Mouse (Mus musculus): Measurements from ENCODE around the gene Ifne. TPM values are rescaled to one million over a fixed set of nuclear protein-coding genes. Genes with fewer than 3 reads are reported as not detected.

Gene Ifne
- total and polyA plus RNA-seq, 3 experiments, result not detected

DNA sequence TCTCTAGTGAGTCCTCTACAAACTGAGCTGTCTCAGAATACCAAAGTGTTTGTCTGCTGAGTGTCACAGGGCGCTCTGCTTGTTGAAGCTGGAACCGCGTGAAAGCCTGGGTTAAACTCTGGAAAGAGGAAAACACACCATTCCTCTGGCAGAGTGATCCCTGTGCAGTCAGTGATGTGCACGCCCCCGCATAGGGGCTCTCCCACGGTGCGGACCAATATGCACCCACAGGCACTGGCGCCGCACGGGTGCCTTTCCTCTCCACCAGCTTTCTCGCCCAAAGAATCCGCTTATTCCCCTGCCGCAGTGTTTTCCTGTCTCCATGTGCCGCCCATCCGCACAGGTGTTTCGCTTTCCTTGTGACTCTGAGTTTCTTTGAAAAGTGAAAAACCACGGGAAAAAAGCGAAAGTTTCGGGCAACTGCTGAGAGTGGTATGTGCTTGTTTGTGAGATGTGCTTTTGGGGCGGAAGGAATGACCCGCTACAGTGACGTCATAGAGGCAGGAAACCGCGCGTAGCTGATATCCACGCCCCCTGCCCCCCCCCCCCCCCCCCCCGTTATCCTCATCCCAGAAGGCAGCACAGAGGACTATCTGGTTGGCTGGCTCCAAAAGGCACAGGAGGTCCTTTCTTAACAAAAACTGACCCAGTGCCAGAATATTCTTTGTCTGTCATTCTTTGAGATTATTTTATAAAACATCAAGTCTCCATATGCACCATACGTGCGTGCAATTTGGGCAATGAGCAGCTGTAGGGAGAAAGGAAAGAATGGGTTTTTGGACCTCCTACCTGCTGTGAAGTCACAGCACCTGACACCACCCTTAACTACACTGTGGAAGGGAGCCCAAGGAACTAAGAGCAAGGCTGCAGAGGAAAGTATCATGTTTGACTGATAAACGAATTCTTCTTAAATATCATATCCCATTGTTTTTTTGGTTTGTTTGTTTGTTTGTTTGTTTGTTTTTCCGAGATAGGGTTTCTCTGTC is 11.8 kb downstream of the Ifne start (continued):
- TF ChIP-seq MEF2A (IDR thresholded peaks at IDR 0.05; ENCODE audit: extremely low read depth, insufficient replicate concordance, low read depth, low read length, poor library complexity, severe bottlenecking) (no peak), CTCF (IDR thresholded peaks at IDR 0.05 in 2 of 3, conservative IDR thresholded peaks at IDR 0.05 in 1 of 3; ENCODE audit: control insufficient read depth in 1 of 3, insufficient read depth in 1 of 3, low read depth in 2 of 3, low read length in 3 of 3, poor library complexity in 1 of 3, severe bottlenecking in 1 of 3) (no peak), SMC3 (IDR thresholded peaks at IDR 0.05; ENCODE audit: low read depth, low read length) (no peak), GABPA (IDR thresholded peaks at IDR 0.05; ENCODE audit: low read depth, low read length) (no peak), USF1 (IDR thresholded peaks at IDR 0.05; ENCODE audit: low read depth, low read length) (no peak), USF2 (IDR thresholded peaks at IDR 0.05; ENCODE audit: borderline replicate concordance in 1 of 2, insufficient read depth in 1 of 2, low read depth in 1 of 2, low read length in 2 of 2) (no peak), MAFK (IDR thresholded peaks at IDR 0.05; ENCODE audit: borderline replicate concordance, low read depth, low read length) (no peak)

DNA sequence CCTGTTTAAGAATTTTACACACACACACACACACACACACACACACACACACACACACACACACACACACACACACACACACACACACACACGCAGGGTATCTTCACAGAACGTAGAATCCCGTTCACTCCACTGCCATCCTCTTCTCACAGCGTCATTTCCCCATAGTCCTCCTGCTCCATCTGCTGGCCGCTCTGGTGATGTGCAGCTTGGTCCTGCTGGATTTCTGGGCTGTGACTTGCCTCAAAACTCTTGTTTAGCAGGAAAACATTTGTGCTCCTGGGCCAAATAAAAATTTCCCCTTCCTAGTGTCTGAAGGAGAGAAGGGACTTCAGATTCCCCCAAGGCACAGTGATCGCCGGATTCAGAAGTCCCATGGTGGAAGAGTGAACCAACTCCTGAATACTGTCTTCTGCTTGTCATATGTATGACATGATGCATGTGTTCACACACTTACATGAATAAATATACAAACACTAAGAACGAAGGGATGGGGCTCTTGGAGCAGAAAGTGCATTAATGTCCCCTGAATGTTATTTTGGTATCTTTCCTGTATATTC is 12.6 kb downstream of the Ifne start:
- Histone ChIP-seq H3K27ac (ENCODE audit: control insufficient read depth, low read depth, low read length) (no peak overlapping the region), H3K36me3 (ENCODE audit: control insufficient read depth in 1 of 2, insufficient read depth in 2 of 2, low read length in 2 of 2) (peaks cover 0 to 15% of the 10 kb centered on the region in 2 experiments; a peak in 2 of 4 replicates), H3K27me3 (ENCODE audit: control insufficient read depth in 1 of 2, insufficient read depth in 2 of 2, low read length in 2 of 2) (no peaks in the 10 kb centered on the region), H3K9me3 (replicated peaks; ENCODE audit: insufficient read depth, low read length) (no peaks in the 10 kb centered on the region), H3K9ac (ENCODE audit: control insufficient read depth, low read depth, low read length, poor library complexity, severe bottlenecking) (peak overlapping the region; percentile 80), H3K79me2 (ENCODE audit: control insufficient read depth, insufficient read depth, low read length, poor library complexity) (no peaks in the 10 kb centered on the region), H3K4me1 (ENCODE audit: control insufficient read depth in 1 of 2, insufficient read depth in 2 of 2, low read length in 2 of 2) (peaks cover 13 to 14% of the 10 kb centered on the region in 2 experiments), H3K4me3 (ENCODE audit: control insufficient read depth in 1 of 2, insufficient read depth in 1 of 2, low read depth in 2 of 2, low read length in 2 of 2) (peak overlapping the region; percentile 93 to 100)
- DNase-seq (ENCODE audit: low read depth, low spot score), result peak; percentile 90
- TF ChIP-seq MXI1 (IDR thresholded peaks at IDR 0.05; ENCODE audit: low read depth, low read length) (no peak; the same call in 1 of the 2 replicates), MEF2A (IDR thresholded peaks at IDR 0.05; ENCODE audit: extremely low read depth, insufficient replicate concordance, low read depth, low read length, poor library complexity, severe bottlenecking) (no peak), MYB (IDR thresholded peaks at IDR 0.05; ENCODE audit: low read depth, low read length) (no peak), NELFE (IDR thresholded peaks at IDR 0.05; ENCODE audit: low read depth, low read length) (no peak), TCF12 (IDR thresholded peaks at IDR 0.05; ENCODE audit: low read depth, low read length) (no peak; the same call in 1 of the 2 replicates), USF2 (IDR thresholded peaks at IDR 0.05; ENCODE audit: borderline replicate concordance in 1 of 2, insufficient read depth in 1 of 2, low read depth in 1 of 2, low read length in 2 of 2) (no peak), NRF1 (IDR thresholded peaks at IDR 0.05; ENCODE audit: insufficient read depth, low read depth, low read length, poor library complexity, severe bottlenecking) (no peak), RAD21 (IDR thresholded peaks at IDR 0.05; ENCODE audit: low read depth, low read length) (peak; percentile 85), TAL1 (IDR thresholded peaks at IDR 0.05; ENCODE audit: low read length) (no peak), HCFC1 (IDR thresholded peaks at IDR 0.05; ENCODE audit: low read depth, low read length) (peak; percentile 43; the same call in 1 of the 2 replicates), CTCF (IDR thresholded peaks at IDR 0.05 in 2 of 3, conservative IDR thresholded peaks at IDR 0.05 in 1 of 3; ENCODE audit: control insufficient read depth in 1 of 3, insufficient read depth in 1 of 3, low read depth in 2 of 3, low read length in 3 of 3, poor library complexity in 1 of 3, severe bottlenecking in 1 of 3) (peak; percentile 90 to 94 (median 91)), MAZ (IDR thresholded peaks at IDR 0.05; ENCODE audit: low read depth, low read length) (no peak), MAX (IDR thresholded peaks at IDR 0.05; ENCODE audit: low read length) (no peak), GABPA (IDR thresholded peaks at IDR 0.05; ENCODE audit: low read depth, low read length) (no peak), SIN3A (IDR thresholded peaks at IDR 0.05; ENCODE audit: low read length) (peak; percentile 76), ZMIZ1 (IDR thresholded peaks at IDR 0.05; ENCODE audit: low read depth, low read length) (no peak), E2F4 (IDR thresholded peaks at IDR 0.05; ENCODE audit: borderline replicate concordance, low read depth, low read length) (no peak), EP300 (IDR thresholded peaks at IDR 0.05; ENCODE audit: low read depth in 1 of 2, low read length in 2 of 2) (peak in 1 of 2 experiments; percentile 21; a peak in 2 of 4 replicates), MYC (IDR thresholded peaks at IDR 0.05; ENCODE audit: low read depth, low read length) (no peak), ETS1 (IDR thresholded peaks at IDR 0.05; ENCODE audit: low read depth, low read length) (0 out of 2 replicates have a peak, but pooled peaks have one; percentile 46), ZNF384 (IDR thresholded peaks at IDR 0.05; ENCODE audit: low read depth, low read length) (no peak), KAT2A (conservative IDR thresholded peaks at IDR 0.05; ENCODE audit: low read depth, low read length) (no peak), SMC3 (IDR thresholded peaks at IDR 0.05; ENCODE audit: low read depth, low read length) (peak; percentile 82), RCOR1 (IDR thresholded peaks at IDR 0.05; ENCODE audit: low read depth, low read length) (no peak), ZC3H11A (IDR thresholded peaks at IDR 0.05; ENCODE audit: low read depth, low read length) (peak; percentile 67), POLR2AphosphoS2 (IDR thresholded peaks at IDR 0.05; ENCODE audit: low read length) (no peak), CHD2 (IDR thresholded peaks at IDR 0.05; ENCODE audit: low read length) (no peak), POLR2A (IDR thresholded peaks at IDR 0.05; ENCODE audit: control insufficient read depth in 1 of 2, insufficient read depth in 1 of 2, low read depth in 1 of 2, low read length in 2 of 2, poor library complexity in 1 of 2) (no peak)
